Mouse (Mus musculus) small intestine, adult 2 months (tissue): Measurements from ENCODE around the gene Gm11444.

Source experiments
- CTCF ChIP-seq: fragments of 200-500 bp; IDR thresholded peaks from 2 replicates; pipeline ENCODE4 v1.5.1; 2012; ENCODE audit warnings: low read depth, mild to moderate bottlenecking, control low read depth, inconsistent platforms, low read length, moderate library complexity, mixed read lengths; ENCODE audit not compliant: insufficient replicate concordance, insufficient read length; ENCODE audit errors: extremely low read depth
- POLR2A ChIP-seq: fragments of 200-500 bp; IDR thresholded peaks from 2 replicates; pipeline ENCODE4 v1.6.1; 2012; ENCODE audit warnings: low read depth, mild to moderate bottlenecking, control low read depth, inconsistent platforms, low read length, moderate library complexity

DNA sequence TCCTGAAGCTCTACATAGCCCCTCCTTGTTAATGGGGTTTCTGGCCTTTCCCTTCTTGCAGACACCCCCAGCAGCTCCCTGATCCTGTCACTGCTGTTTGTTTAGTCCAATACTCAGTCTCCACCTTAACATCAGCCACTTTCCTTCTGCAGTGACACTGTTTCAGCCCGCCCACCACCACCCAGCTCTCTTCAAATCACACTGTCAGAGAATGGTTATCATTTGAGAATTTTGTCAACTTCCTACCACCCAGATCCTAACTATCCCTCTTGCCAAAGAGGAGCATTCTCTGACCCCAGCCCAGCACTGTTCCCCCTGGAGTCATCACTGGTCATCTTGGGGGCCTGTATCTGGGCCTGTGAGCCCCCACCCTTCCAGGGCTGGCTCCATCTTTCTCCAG is 44.4 kb downstream of the Gm11444 start:
- TF ChIP-seq CTCF, result no peak
- TF ChIP-seq POLR2A, result no peak
